8 mouse cellular contexts compared by ENCODE assay signal in genomic region chr3:92998691-92999090, GRCm38 (mm10). TPM values are rescaled to one million over a fixed set of nuclear protein-coding genes. Genes with fewer than 3 reads are reported as not detected.
A peak's percentile ranks its signal among the peaks of the same experiment; 100 is the strongest.
DNase-seq lines count a peak whose midpoint lies in the region; ATAC-seq and TF ChIP-seq lines count a peak whose summit lies in the region.

No protein-coding gene starts in this region.

- H3K9me3 ChIP-seq in heart, embryonic 11.5 days (replicated peaks; ENCODE audit: control insufficient read depth, low read length), result no peaks in the 10 kb centered on the region
- no peaks in the 10 kb centered on the region for H3K9me3 ChIP-seq in neural tube, embryonic 14.5 days (ENCODE audit: control insufficient read depth, low read length)

- TF ChIP-seq POLR2A in liver, adult 2 months (IDR thresholded peaks at IDR 0.05; ENCODE audit: extremely low read depth, insufficient read depth, low read length), result no peak

- no peaks in the 10 kb centered on the region for H3K36me3 ChIP-seq in heart, embryonic 11.5 days (ENCODE audit: control insufficient read depth, insufficient read depth, low read length)
- H3K36me3 ChIP-seq in liver, adult 2 months (ENCODE audit: control insufficient read depth, insufficient read depth, low read length), result no peaks in the 10 kb centered on the region
- no peaks in the 10 kb centered on the region for H3K36me3 ChIP-seq in neural tube, embryonic 14.5 days (ENCODE audit: control insufficient read depth, insufficient read depth, low read length)

- H3K9ac ChIP-seq in heart, embryonic 11.5 days (ENCODE audit: low read depth, low read length), result no peak overlapping the region
- H3K9ac ChIP-seq in liver, adult 2 months (ENCODE audit: low read depth, low read length), result no peak overlapping the region
- H3K9ac ChIP-seq in neural tube, embryonic 14.5 days (replicated peaks; ENCODE audit: low read depth, low read length), result no peak overlapping the region

- no peaks in the 10 kb centered on the region for H3K4me1 ChIP-seq in heart, embryonic 11.5 days (ENCODE audit: control insufficient read depth, insufficient read depth, low read length)
- no peaks in the 10 kb centered on the region for H3K4me1 ChIP-seq in liver, adult 2 months (ENCODE audit: control insufficient read depth, insufficient read depth, low read length)
- no peaks in the 10 kb centered on the region for H3K4me1 ChIP-seq in neural tube, embryonic 14.5 days (ENCODE audit: control insufficient read depth, insufficient read depth, low read length)

- no peaks in the 10 kb centered on the region for H3K27me3 ChIP-seq in heart, embryonic 11.5 days (ENCODE audit: control insufficient read depth, insufficient read depth, low read length)
- H3K27me3 ChIP-seq in liver, adult 2 months (ENCODE audit: control insufficient read depth, insufficient read depth, low read length), result no peaks in the 10 kb centered on the region; the same call in 1 of the 2 replicates
- no peaks in the 10 kb centered on the region for H3K27me3 ChIP-seq in neural tube, embryonic 14.5 days (ENCODE audit: control insufficient read depth, insufficient read depth, low read length)

- DNase-seq in left cerebral cortex, adult 18-20 months (ENCODE audit: low spot score in 2 of 2), result peak; percentile 79 to 83
- no peak for DNase-seq in left cerebral cortex, adult 11 months (ENCODE audit: low spot score)
- peak; percentile 69 for DNase-seq in embryo, embryonic 9.5 days (ENCODE audit: extremely low spot score)
- peak; percentile 83 for DNase-seq in kidney, postnatal 10 days
- DNase-seq in liver, adult 2 months (ENCODE audit: extremely low read depth, low read depth, low spot score), result peak; percentile 37
- peak; percentile 3 to 4 for DNase-seq in thymus, postnatal 36 days

- H3K79me2 ChIP-seq in liver, adult 2 months (ENCODE audit: control insufficient read depth, insufficient read depth, low read length), result no peaks in the 10 kb centered on the region

- peak; percentile 65; the same call in 1 of the 2 replicates for ATAC-seq in heart, embryonic 11.5 days (replicated peaks; ENCODE audit: insufficient number of reproducible peaks, low FRiP score, low TSS enrichment)
- ATAC-seq in neural tube, embryonic 14.5 days (ENCODE audit: low read depth), result peak; percentile 97

- no peak overlapping the region for H3K4me2 ChIP-seq in heart, embryonic 11.5 days
- H3K4me2 ChIP-seq in neural tube, embryonic 14.5 days (ENCODE audit: low read depth, low read length), result no peak overlapping the region

- 8% methylated on average over 7 of the region's 7 CpGs for WGBS in heart, embryonic 11.5 days (ENCODE audit: insufficient replicate concordance)
- 3% methylated on average over 7 of the region's 7 CpGs for WGBS in liver, adult 2 months
- WGBS in neural tube, embryonic 14.5 days, result 5% methylated on average over 7 of the region's 7 CpGs

- H3K27ac ChIP-seq in heart, embryonic 11.5 days (ENCODE audit: low read depth, low read length), result no peak overlapping the region
- H3K27ac ChIP-seq in liver, adult 2 months (replicated peaks; ENCODE audit: insufficient read depth, low read depth, low read length), result no peak overlapping the region
- H3K27ac ChIP-seq in neural tube, embryonic 14.5 days (ENCODE audit: low read depth, low read length), result no peak overlapping the region

- TF ChIP-seq CTCF in liver, adult 2 months (IDR thresholded peaks at IDR 0.05; ENCODE audit: low read depth, low read length), result peak; percentile 87

- H3K4me3 ChIP-seq in heart, embryonic 11.5 days (ENCODE audit: low read depth, low read length), result no peak overlapping the region
- no peak overlapping the region for H3K4me3 ChIP-seq in liver, adult 2 months (ENCODE audit: insufficient read depth, low read depth, low read length)
- no peak overlapping the region for H3K4me3 ChIP-seq in neural tube, embryonic 14.5 days (ENCODE audit: low read depth, low read length)

RNA-seq across cellular contexts. Expression of gene Lce3f, which starts 6.7 kb away (rescaled TPM):
- total RNA-seq in left cerebral cortex, adult 18-20 months (2021), result not detected
- not detected in 2 replicates for polyA plus RNA-seq in heart, embryonic 11.5 days (2014; fragmentation: Nextera tagmentation; extraction: Ambion mirVana)
- total RNA-seq in liver, adult 2 months (2014; rRNA removed), result not detected in 2 replicates
- polyA plus RNA-seq in liver, adult 2 months (2012; rRNA removed), result not detected in 2 replicates
- polyA plus RNA-seq in neural tube, embryonic 14.5 days (2014; fragmentation: Nextera tagmentation; extraction: Ambion mirVana), result not detected in 2 replicates

RNA-seq across cellular contexts. Expression of gene Crct1, which starts 16.8 kb away (rescaled TPM):
- total RNA-seq in left cerebral cortex, adult 18-20 months (2021), result not detected
- 0.26 and 0.55 TPM in 2 replicates for polyA plus RNA-seq in heart, embryonic 11.5 days (2014; fragmentation: Nextera tagmentation; extraction: Ambion mirVana)
- total RNA-seq in liver, adult 2 months (2014; rRNA removed), result not detected in 2 replicates
- polyA plus RNA-seq in liver, adult 2 months (2012; rRNA removed), result not detected in 2 replicates
- 1.0 TPM in 1 of 2 replicates, not detected in the other for polyA plus RNA-seq in neural tube, embryonic 14.5 days (2014; fragmentation: Nextera tagmentation; extraction: Ambion mirVana)

RNA-seq across cellular contexts. Expression of gene Lce1m, which starts 20.2 kb away (rescaled TPM):
- total RNA-seq in left cerebral cortex, adult 18-20 months (2021), result not detected
- not detected in 2 replicates for polyA plus RNA-seq in heart, embryonic 11.5 days (2014; fragmentation: Nextera tagmentation; extraction: Ambion mirVana)
- total RNA-seq in liver, adult 2 months (2014; rRNA removed), result not detected in 2 replicates
- polyA plus RNA-seq in liver, adult 2 months (2012; rRNA removed), result not detected in 2 replicates
- not detected in 2 replicates for polyA plus RNA-seq in neural tube, embryonic 14.5 days (2014; fragmentation: Nextera tagmentation; extraction: Ambion mirVana)

RNA-seq across cellular contexts. Expression of gene Lce3e, which starts 31.8 kb away (rescaled TPM):
- not detected for total RNA-seq in left cerebral cortex, adult 18-20 months (2021)
- not detected in 2 replicates for polyA plus RNA-seq in heart, embryonic 11.5 days (2014; fragmentation: Nextera tagmentation; extraction: Ambion mirVana)
- not detected in 2 replicates for total RNA-seq in liver, adult 2 months (2014; rRNA removed)
- not detected in 2 replicates for polyA plus RNA-seq in liver, adult 2 months (2012; rRNA removed)
- not detected in 2 replicates for polyA plus RNA-seq in neural tube, embryonic 14.5 days (2014; fragmentation: Nextera tagmentation; extraction: Ambion mirVana)

RNA-seq across cellular contexts. Expression of gene Lce3d, which starts 41.5 kb away (rescaled TPM):
- not detected for total RNA-seq in left cerebral cortex, adult 18-20 months (2021)
- not detected in 2 replicates for polyA plus RNA-seq in heart, embryonic 11.5 days (2014; fragmentation: Nextera tagmentation; extraction: Ambion mirVana)
- not detected in 2 replicates for total RNA-seq in liver, adult 2 months (2014; rRNA removed)
- polyA plus RNA-seq in liver, adult 2 months (2012; rRNA removed), result not detected in 2 replicates
- not detected in 2 replicates for polyA plus RNA-seq in neural tube, embryonic 14.5 days (2014; fragmentation: Nextera tagmentation; extraction: Ambion mirVana)
